Mouse (Mus musculus) thymus, postnatal 4 days (tissue): Measurements from ENCODE around the gene Baiap3.

Source experiments
- DNase-seq: peaks from one replicate; pipeline ENCODE4 v3.0.0; 2021

The Baiap3 gene

GRCm38 (mm10) chr17:25256140-25256754, at the start of gene Baiap3:
TSS of gene Baiap3 (minus strand) at chr17:25256364.
- peak; percentile 78 for DNase-seq

DNA sequence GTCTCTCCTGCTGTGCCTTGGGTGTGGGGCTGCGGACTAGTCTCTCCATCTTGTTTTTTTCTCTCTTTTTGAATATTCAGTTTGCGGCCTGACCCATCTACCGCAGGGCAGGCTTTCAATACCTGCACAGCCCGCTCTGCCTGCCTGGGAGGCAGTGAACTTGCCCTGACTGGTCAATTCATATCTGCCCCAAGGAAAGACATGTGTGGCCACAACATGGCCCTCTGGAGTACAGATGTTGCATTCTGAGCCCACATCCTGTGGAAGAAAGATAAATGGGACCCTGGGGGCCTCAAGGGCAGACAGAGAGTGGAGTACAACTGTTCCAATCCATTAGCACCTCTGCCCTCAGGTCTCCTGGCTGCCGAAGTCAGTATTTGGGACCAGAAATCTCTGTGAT, 41.9 kb upstream of the Baiap3 start, which contains the start of gene Prss34:
Gene Prss34, plus strand, starts transcription at position 301 of the 400 bp plus-strand sequence.
- DNase-seq, result no peak

GRCm38 (mm10) chr17:25294111-25294510, 37.9 kb upstream of the Baiap3 start:
- DNase-seq, result no peak

GRCm38 (mm10) chr17:25293495-25293894, 37.3 kb upstream of the Baiap3 start:
- DNase-seq, result no peak

- no peak for DNase-seq
These were observed 34.2 kb upstream of the Baiap3 start for GRCm38 (mm10) chr17:25290411-25290810.

GRCm38 (mm10) chr17:25288842-25289241, 32.7 kb upstream of the Baiap3 start:
- DNase-seq, result peak; percentile 74

DNA sequence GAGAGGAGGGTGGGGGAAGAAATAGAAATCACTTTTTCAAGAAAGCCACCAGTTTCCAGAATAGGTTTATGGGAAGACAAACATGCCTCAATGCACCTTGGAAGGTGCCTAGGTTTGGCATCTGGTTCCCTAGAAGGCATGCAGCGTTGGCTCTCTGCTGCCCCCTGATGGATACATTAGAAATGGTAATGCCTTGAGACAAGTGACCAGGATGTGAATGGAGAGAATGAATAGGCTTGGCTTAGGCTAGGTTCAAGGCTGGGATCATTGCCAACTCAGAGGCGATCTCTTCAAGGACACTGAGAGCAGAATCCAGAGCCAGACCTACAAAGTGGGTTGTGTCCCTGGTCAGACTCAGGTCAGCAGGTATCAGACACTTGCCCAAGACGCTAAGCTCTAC, 28.9 kb upstream of the Baiap3 start:
- DNase-seq, result peak; percentile 81

GRCm38 (mm10) chr17:25282133-25282532, 26.0 kb upstream of the Baiap3 start:
- DNase-seq, result peak; percentile 59

DNA sequence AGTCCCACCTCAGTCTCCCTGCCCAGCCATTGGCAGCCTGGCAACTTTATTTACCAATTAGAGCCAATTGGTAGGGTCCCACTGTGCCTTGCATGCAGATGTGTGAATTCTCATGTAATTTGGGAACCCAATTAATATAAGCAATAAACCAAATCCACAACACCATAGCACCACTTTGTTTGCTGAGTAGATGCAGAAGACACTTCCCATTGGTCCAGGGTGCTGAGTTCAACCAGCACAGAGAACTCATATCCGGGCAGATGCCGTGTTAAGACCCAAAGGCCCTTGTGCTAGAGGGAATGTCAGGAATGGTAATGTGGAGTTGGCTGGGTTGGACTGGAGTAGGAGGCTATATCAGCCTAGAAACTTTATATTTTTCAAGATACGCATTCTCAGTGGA, 19.7 kb upstream of the Baiap3 start:
- DNase-seq, result no peak

DNA sequence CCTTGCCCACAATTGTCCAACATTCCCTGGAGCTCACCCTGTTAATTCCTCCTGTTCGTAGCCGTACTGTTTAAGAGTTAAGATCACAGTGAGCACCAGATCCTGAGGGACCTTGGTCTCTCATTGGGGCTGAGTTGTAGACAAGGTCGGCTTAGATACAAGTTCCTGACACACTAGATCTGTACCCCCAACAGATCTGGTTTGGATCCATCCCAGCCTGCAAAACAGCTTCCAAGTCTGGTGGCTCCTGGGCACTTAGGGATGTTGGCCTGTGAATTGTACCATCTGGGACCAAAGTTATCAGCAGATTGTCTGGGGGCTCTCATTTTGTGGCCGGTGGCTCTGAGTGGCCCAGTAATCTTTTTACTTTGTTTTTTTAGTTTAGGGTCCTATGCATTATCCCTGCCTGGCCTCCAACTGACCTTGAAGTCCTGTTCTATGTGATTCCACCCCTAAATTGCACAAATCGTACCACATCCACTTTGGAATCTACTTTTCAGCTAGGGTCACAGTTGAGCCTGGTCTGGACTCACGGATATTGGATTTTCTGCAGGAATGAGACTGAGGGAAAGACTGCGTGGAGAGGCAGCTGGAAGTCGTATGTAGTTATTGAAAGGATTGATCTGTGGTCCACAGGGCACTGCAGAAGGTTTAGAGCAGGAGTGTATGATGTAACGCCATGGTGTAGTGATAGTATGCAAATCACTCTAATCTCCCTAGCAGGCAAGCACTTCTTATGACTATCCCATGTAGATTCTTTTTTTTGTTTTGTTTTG, 18.6 kb upstream of the Baiap3 start, which contains the start of gene Ube2i:
Gene Ube2i, minus strand, starts transcription at position 52 of the 776 bp plus-strand sequence.
- DNase-seq, result no peak

GRCm38 (mm10) chr17:25273706-25274501, 17.7 kb upstream of the Baiap3 start:
- peak; percentile 94 for DNase-seq

GRCm38 (mm10) chr17:25272951-25273705, 17.0 kb upstream of the Baiap3 start:
- DNase-seq, result peak; percentile 89

DNA sequence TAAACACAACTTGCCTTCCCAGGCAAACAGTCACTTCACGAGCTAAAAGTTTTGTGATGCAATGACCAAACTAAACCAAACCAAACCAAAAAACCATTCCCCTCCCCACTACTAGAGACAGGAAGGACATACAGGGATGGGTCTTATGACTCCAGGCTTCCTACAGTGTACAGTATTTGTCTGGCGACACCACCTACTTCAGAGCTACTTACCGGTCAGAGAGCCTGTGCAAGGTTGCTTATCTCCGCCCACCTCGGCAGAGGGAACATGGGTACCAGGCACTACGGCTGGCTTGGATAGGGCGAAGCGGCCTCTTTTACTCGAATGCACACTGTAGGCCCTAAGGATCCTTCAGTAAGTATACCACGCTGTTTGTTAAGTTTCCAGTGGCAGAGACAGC, 16.2 kb upstream of the Baiap3 start:
- DNase-seq, result peak; percentile 47

- no peak for DNase-seq
These were observed 14.7 kb upstream of the Baiap3 start for GRCm38 (mm10) chr17:25270795-25271335.

DNA sequence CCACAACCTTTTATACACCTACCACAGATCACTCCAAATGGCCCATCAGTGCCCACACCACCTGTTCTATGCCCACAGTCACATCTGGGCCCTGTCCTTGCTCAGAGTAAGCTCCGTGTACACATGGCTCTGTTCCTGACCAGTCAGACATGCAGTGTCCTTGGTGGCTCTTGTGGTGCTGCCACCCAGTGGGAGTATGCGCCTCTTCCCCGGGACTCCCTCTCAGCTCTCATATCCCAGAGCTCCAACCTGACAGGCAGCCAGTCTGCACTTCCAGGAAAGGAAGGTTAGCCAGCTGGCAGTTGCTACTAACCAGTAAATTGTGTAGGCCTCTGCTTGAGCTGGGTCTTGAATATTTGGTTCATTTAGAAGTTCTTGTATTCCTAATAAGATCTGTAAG, 8.3 kb upstream of the Baiap3 start:
- no peak for DNase-seq

GRCm38 (mm10) chr17:25257804-25258261, 1.7 kb upstream of the Baiap3 start:
- DNase-seq, result peak; percentile 64

- no peak for DNase-seq
These were observed 1.1 kb downstream of the Baiap3 start for GRCm38 (mm10) chr17:25255110-25255509.

DNA sequence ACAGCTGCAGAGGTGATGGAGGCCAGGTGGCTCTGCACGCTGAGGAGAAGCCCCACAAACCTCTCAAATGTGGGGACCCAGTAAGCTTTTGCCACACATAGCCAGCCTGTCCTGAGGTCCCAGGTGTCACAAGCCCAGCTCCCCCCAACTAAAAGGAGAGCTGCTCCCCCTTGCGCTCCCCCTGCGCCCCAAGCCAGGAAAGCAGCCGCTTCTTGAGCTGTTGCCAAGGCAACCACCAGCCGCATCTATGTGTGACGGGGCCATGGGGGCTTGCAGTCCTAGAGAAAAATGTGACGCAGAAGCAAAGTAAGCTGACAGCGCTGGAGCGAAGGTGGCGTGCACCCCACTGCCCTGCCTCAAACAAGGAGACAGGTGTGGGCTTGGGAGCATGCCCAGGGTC, 2.4 kb downstream of the Baiap3 start:
- DNase-seq, result peak; percentile 85

DNA sequence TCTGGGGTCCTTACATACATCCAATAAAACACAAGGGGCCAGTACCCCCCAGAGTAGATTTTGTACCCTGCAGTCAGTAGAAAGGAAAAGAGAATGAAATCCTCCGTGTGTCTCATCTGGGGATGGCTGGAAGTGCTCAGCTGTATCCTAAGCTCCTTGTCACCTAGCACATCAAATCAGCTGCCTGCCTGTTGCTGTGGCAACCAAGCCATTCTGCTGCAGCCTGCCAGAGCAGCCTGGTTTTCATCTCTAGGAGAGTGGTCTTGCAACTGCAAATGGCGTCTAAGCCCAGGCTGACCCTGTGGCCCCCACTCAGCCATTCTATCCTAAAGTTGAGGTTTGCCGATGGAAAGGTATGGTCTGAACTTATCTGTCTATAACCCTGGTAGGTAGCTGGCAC, 3.5 kb downstream of the Baiap3 start:
- DNase-seq, result no peak

DNA sequence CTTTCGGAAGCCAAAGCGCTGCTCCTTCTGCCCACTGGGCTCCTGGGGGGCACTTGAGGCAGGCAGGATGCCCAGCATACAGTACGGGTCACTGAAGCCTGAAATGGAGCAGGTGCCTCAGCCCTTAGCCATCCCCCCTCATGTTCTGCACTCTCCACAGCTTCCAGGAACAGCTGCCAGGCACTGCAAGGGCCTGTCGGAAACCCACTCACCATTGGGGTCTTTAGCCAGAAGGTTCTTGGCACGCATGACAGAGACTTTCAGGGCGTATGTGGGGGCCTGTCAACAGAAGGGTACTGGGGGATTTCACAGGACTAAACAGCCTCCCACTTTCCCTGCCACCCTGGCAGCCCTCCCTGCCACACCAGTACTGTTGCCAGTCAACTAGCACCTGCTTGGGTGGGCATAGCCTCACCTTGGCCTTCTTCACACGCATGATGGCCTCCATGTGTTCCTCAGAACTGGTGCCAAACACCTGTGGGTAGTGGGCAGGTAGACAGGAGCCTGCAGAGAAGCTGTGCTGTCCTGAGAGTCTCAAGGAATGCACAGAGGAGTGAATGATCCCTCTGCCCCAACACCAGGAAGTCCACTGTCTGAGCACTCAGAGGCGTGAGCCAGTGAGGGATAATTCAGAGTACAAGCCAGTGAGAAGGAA, 5.9 kb downstream of the Baiap3 start:
- no peak for DNase-seq

- DNase-seq, result peak; percentile 60
These were observed 8.0 kb downstream of the Baiap3 start for GRCm38 (mm10) chr17:25248033-25248750.
